Mouse (Mus musculus): ENCODE measurements around the gene Sla2.
A peak's percentile ranks its signal among the peaks of the same experiment; 100 is the strongest.
"Not testable (repeated sequence)": the region's sequence is repeated elsewhere in the genome, so short reads cannot be mapped to it uniquely, and the experiment has no call there.

Gene Sla2

DNA sequence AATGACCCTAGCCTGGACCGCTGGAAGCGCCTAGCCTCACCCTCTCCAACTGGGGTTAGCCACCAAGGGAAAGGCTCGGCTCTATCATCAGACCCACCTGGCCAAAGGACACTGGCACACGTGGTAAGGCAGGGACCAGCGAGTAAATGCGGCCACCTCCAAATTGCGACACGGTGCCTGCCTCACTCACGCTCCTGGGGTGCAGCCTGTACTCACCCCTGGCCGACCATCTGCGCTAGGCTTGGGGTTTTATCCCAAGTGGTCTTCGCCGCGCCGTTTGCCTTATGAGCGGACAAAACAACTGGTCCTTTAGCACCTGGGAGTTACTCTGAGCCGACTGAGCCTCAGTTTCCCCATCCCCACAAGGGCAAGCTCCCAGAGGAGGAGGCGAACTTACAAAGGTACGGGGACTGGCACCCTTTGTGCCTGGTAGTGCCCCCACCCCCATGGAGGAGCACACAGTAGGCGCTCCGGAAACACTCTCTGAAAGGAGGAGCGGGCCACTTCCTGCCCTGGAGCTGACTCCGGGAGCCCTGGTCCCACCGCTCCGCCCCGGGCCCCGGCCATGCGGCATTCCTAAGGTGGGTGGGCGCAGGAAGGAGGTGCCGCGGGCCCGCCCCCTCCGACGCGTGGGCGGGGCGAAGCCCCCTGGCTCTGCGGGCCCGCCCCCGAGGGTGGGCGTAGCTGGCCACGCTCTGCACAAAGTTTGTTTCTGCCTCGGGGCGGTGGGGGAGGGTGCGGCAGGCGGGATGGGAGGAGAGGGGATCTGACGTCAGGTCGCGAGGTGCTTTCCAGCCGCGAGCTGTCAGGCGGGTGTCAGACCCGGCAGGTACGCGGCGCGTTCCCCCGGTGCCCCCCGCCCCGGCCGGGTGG is 47.4 kb downstream of the Sla2 start, which contains the start of gene Tgif2:
Tgif2 (plus strand) TSS at position 689 of the 873 bp plus-strand sequence.
- DNase-seq (ENCODE audit: low spot score), result peak; percentile 92

DNA sequence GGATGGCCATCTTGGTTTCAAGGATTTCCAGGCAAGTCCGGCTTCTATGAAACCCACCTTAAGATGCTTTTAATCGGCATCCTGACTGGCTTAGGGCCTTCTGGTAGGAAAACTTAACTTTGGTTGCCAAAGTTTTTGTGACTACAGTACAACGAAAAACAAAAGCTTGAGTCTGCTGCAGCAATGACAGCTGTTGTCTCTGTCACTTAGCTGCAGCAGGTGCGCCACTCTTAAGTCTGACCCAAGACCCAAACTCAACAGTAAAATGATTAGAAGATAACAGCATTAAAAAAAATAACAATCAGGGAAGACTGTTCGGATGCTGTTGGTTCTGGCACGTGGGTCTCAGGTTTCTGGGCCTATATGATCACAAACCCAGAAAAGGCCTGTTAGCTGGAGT is 48.2 kb downstream of the Sla2 start:
- no peak for DNase-seq (ENCODE audit: low spot score)

DNA sequence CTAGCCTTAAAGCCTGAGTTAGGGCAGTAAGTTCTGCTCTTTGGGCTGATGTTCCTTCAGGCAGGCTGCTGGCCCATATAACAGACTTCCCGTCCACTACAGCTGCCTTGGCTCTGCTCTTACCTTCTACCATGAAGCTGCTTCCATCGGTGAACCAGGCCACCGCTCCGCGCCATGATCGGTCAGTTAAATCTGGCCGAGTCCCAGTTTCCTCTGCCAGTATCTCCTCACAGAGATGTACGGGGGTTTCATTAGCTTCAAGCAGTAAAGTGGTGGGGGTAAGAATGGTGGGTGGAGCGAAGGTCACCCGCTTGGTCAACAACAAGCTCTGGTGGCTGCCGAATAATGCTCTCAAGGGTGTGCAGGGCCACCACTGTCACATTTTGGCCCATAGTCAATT is 52.7 kb downstream of the Sla2 start:
- DNase-seq (ENCODE audit: low spot score), result no peak

DNA sequence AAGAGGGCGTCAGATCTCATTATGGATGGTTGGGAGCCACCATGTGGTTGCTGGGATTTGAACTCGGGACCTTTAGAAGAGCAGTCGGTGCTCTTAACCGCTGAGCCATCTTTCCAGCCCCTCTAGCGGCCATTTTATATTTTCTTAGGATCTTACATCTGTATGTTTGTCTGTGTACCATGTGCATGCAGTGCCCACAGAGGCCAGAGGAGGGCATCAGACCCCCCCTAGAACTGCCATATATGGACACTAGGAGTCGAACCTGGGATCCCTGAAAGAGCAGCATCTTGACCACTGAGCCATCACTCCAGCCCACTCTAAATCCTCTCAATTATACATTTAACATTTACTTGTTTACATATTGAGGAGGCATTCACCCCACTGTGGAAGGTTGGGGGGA is 61.9 kb downstream of the Sla2 start:
- DNase-seq (ENCODE audit: low spot score), result not testable (repeated sequence)
